Mouse (Mus musculus): Measurements from ENCODE around the gene Fzd9.
"Not testable (repeated sequence)": the region's sequence is repeated elsewhere in the genome, so short reads cannot be mapped to it uniquely, and the experiment has no call there.

The Fzd9 gene

DNA sequence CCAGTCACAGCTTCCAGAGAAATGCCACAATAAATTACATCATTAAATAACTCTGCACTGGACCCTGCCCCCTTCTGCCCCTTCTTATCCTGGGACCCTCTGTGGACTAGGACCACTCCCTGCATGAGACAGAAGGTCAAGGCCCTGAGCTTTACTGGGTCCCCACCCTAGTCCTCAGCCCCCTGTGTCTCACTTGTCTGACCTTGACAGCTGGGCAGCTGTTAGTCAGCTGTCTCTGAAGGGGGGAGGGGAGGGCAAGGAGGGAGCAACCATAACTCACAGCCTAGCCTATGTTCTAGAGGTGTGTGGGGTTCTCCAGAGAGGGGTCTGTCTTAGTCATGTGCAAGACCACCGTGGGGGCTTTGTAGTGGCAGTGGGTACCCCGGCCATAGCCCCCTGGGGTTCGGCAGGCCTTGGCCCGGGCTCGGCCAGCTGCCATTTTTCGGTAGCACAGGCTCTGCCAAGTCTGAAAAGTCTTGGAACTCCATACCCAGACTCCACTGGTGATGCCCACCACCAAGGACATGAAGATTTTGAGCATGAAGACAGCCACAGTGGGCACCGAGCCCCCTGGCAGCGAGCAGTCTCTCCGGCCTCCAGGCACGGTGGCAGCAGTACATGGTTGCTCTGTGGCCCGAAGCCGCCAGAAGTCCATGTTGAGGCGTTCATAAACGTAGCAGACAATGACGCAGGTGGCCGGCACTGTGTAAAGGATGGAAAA, 1.9 kb downstream of the Fzd9 start:
- DNase-seq (ENCODE audit: low read depth in 1 of 2, low spot score in 2 of 2): no peak

DNA sequence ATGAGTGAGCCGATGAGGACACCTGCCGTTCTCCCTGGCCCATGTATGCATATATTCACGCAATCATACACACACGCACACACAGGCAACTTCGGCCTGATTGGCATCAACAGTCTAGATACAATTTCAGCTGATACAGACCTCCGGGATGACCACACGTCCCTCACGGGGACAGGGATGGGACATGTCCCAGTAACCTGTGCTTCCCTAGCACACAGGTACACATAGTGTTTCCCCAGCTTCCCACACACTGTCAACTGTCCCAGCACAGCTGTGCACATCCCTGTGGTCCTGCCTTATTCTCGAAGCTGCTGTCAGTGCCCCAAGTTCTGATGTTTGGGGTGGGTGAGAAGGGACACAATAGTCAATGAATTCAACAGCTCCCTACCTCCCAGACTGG, 3.7 kb downstream of the Fzd9 start:
- DNase-seq (ENCODE audit: low read depth in 1 of 2, low spot score in 2 of 2): no peak

DNA sequence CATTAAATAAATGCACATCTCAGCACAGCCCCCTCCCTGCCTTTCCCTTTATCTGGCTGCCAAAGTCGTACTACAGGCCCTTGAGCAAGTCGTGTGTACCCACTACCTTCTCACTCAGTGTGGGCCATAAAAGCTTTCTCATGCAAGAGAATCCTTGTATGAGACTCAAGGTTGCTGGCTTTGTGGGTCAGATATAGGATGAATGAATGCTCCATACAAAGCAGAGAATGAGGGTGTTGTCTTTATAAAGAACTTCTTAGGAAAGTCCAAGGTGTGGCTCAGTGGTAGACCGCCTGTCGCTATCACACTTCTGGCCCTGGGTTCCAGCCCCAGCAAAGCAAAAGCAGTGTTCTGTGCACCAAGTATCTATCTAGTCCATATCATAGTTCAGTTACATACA, 4.5 kb downstream of the Fzd9 start:
- no peak for DNase-seq (ENCODE audit: low read depth in 1 of 2, low spot score in 2 of 2)

DNA sequence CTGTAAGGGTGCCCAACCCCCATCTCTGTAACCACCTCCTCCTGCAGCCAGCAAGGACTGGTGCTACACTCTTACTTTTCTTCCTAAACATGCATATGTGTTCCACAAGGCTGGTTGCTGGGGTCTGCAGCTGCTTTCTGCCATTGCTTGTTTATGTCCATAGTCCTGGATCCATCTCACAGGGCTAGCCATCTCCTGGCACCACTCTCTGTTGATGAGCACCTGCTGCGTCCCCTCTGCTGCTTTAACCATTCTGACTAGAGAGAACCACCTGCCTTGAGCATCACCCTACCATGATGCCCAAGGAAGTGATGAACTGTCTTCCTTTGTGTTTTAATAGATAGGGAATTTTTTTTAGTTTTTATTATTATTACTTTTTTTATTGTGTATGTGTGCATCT, 7.9 kb downstream of the Fzd9 start:
- no peak for DNase-seq (ENCODE audit: low read depth in 1 of 2, low spot score in 2 of 2)

DNA sequence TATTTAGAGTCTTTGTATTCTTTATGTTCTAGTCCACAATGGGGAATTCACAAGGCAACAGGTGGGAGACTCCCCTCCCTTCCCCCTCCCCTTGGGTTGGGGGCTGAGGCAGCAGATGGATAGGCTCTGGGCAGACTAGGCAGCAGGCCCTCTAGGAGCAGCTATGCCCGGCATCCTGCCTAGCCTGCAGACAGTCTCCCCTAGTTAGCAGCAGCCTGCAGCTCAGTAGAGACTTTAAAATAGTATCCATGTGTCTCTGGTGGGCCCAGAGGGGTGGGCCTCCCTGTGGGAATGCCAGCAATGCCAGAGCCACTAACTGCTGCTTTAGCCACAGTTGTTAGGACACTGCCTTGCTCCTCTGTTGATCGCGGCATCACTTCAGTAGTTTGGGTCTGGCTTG, 8.4 kb downstream of the Fzd9 start:
- no peak for DNase-seq (ENCODE audit: low read depth in 1 of 2, low spot score in 2 of 2)

DNA sequence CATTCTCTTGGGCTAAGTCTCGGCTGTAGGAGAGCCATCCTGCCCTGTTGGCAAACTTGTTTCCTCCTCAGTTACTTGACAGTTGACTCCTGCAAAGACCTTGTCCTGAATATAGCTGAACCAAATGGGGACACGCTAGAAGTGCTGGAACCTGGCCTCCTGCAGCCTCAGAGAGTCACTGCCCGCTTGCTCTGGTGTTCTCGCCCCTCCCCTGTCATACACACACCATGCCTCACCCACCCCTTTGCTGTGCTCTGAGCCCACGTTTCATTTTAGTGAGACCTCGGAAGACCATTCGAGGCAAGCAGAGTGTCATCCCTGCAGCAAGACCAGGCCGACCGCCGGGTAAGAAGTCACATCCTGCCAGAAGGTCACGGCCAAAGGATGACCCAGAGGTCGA, 8.9 kb downstream of the Fzd9 start:
- DNase-seq (ENCODE audit: low read depth in 1 of 2, low spot score in 2 of 2): no peak

DNA sequence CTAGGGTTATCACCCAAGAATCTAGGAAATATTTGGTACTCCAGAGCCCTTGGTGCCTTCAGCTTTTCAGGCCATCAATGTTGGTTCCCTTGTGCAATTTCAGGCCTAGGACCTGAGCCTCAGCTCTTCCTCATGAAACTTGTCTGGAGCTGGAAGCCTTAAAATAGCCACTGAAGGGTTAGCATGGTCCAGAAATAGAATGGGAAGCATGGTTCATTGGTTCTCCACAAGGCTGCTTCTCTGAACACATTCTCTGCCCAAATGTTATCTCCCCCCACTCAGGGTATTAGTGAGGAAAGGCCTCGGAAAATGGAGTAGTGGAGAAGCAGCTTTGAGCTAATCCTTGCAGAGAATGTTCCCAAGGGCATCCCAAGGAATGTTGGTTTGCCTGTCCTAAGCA, 9.6 kb downstream of the Fzd9 start:
- DNase-seq (ENCODE audit: low read depth in 1 of 2, low spot score in 2 of 2): no peak

DNA sequence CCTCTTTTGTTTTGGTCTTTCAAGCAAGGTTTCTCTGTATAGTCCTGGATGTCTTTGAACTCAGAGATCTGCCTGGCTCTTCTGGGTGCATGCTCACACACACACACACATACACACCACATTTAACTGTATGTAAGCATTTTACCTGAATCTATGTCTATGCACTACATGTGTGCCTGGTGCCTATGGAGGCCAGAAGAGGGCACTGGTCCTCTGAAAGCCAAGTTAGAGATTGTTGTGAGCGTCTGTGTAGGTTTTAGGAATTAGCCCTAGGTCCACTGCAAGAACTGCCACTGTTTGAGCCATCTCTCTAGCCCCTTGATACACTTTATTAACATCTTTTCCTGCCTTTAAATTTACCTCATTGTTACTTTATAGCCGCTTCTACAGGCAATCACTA, 12.2 kb downstream of the Fzd9 start:
- no peak for DNase-seq (ENCODE audit: low read depth in 1 of 2, low spot score in 2 of 2)

DNA sequence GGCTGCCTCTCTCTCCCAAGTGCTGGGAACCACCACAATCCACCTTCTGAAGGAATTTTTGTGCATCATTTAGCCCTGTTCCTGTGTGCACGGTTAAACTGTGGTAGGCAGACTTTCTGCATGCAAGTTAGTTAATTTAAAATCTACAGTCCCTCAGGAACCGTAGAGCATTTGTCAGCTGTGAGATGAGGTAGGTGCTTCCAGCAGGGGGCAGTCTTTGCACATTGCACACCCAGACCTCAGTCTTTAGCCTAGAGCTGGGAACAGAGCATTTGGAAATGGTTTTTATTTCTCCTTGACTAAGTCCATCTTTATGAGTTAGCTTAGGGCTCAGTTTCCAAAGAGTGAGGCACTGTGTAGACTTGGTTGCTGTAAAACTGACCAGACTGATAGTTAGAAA, 14.5 kb downstream of the Fzd9 start:
- DNase-seq (ENCODE audit: low read depth in 1 of 2, low spot score in 2 of 2): no peak

DNA sequence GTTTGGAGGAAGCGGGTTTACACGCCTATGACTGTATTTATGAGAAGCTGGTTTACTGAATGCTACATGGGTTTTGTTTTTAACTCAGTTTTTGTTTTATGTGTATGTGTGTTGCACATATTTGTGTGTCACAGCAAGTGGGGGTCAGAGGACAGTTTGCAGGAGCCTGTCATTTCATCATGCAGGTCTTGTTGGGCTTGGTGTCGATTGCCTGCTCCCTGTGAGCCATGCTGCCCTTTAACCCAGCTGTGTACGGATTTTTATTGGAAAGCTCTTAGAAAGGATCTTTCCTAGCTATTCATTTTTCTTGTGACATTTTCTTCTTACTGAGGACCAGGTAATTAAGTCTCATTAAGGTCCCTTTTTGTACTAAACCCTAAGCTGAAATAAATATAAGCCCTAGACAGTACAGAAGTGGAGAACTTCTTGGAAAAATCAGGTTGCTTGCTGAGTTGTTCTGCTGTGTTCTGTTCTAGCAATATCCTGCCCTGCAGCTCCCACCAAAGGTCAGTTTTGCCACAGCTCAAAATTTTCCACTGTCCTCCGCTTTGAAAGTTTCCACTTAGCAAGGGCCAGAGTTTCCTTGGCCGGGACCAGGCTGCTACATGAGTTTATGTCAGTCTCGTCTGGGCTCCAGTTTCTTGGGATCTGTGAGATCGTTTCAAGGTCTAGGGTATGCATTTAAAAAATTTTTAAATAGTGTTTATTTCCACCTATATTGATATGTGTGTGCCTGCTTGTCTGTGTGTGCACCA, 17.7 kb downstream of the Fzd9 start:
- DNase-seq (ENCODE audit: low read depth in 1 of 2, low spot score in 2 of 2): no peak

DNA sequence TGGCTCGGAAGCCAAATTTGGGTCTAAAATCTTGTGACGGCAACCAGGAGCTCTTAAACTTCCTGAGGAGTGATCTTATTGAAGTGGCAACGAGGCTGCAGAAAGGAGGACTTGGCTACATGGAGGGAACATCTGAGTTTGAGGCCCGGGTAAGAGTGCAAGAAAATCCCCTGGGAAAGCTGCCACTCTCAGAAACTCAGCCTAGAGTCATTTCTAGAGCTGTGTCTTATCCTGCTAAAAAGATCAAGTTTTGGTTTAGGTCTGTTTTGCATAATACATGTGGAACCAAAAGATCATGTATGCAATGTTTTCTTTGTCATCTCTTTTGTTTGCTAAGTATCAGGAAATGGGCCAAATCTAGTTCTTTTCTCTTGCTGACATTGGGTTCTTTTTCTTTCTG, 20.8 kb downstream of the Fzd9 start:
- no peak for DNase-seq (ENCODE audit: low read depth in 1 of 2, low spot score in 2 of 2)

DNA sequence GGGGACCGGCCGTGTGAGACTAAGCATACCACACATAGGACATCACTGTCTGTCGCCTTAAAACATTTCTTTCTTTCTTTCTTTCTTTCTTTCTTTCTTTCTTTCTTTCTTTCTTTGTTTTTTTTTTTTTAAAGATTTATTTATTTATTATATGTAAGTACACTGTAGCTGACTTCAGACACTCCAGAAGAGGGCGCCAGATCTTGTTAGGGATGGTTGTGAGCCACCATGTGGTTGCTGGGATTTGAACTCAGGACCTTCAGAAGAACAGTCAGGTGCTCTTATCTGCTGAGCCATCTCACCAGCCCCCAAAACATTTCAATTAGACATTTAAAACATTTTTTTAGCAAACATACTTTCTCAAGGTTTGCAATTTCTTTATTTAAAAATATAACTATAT, 25.2 kb downstream of the Fzd9 start:
- DNase-seq (ENCODE audit: low read depth in 1 of 2, low spot score in 2 of 2): not testable (repeated sequence)

DNA sequence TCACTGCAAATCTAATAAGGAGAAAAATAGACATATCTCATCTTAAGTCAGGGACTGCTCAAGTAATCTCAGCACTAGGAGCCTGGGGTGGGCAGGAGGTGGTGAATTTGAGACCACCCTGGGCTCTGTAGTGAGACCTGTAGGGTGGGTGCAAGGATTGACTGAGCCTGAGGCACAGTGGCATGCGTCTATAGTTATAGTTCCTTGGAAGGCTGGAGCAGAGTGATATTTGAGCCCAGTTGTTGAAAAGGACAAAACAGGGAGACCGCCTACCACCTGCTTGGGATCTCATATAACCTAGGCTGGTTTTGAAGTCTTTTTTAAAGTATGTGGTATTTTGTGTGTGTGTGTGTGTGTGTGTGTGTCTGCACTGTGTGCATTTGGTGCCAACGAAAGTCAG, 26.9 kb downstream of the Fzd9 start:
- DNase-seq (ENCODE audit: low read depth in 1 of 2, low spot score in 2 of 2): no peak

DNA sequence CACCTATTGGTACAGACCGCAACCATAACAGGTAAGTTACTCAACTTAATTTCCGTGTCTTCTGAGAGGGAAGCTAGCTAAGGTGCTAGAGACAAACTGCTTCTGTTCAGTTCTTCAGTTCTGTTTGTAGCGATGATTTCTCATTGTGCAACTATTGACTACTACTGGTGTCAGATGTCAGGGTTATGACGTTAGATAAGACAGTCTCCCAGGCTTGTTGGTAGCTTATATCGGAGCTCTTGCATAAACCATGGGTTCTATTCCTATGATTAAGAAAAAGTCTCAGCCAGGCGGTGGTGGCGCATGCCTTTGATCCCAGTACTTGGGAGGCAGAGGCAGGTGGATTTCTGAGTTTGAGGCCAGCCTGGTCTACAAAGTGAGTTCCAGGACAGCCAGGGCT, 29.0 kb downstream of the Fzd9 start:
- DNase-seq (ENCODE audit: low read depth in 1 of 2, low spot score in 2 of 2): no peak

DNA sequence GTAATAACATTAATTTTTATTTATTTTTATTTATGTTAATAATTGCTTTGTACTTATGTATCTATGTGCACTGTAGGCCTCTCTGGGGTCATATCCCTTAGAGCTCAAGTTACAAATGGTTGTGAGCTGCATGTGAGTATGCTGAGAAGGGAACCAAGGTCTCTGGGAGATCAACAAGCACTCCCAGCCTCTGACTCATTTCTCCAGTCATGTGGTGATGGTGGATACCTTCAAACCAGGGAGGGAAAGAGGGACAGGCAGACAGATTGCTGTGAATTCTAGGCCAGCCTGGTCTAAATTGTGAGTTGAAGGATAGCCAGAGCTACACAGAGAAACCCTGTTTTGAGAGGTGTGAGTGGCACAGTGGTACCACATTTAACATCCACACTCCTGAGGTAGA, 30.1 kb downstream of the Fzd9 start:
- no peak for DNase-seq (ENCODE audit: low read depth in 1 of 2, low spot score in 2 of 2)

DNA sequence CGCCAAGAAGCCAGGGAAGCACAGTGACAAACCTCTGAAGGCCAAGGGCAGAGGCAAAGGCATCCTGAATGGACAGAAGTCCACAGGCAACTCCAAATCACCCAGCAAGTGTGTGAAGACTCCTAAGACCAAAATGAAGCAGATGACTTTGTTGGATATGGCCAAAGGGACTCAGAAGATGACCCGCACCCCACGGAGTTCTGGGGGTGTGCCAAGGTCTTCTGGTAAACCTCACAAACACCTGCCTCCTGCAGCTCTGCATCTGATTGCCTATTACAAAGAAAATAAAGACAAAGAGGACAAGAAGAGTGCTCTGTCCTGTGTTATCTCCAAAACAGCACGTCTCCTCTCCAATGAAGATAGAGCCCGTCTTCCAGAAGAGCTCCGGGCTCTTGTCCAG, 34.2 kb downstream of the Fzd9 start:
- DNase-seq (ENCODE audit: low read depth in 1 of 2, low spot score in 2 of 2): no peak

DNA sequence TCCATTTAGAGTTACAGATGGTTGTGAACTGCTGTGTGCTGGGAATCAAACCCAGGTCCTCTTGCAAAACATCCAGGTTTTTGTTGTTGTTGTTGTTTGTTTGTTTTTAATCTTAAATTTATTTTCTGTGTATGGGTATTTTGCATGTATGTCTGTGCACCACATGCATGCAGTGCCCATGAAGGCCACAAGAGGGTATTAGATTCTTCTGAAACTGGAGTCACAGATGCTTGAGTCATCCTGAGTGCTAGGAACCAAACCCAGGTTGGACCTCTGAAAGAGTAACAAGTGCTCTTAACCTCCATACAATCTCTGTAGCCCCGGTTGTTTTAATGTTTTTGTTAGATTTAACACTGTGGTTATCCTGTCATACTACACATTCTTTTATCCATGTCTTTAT, 42.8 kb downstream of the Fzd9 start:
- DNase-seq (ENCODE audit: low read depth in 1 of 2, low spot score in 2 of 2): no peak

DNA sequence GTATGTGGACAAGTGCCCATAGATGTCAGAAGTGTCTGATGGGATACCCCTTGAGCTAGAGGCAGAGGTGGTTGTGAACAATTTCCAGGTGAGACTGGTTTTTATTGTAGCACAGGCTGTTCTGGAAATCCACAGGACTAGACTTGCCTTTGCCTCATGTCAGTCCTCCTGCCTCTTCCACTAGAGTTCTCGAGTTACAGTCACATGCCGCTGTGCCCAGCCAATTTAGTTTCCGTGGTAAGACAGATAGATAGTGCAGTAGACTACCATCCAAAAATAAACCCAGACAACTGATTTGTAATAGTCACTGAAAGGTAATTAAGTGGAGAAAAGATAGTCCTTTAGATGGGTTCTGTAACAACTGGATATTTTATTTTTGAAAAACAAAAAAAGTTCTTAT, 48.3 kb downstream of the Fzd9 start:
- DNase-seq (ENCODE audit: low read depth in 1 of 2, low spot score in 2 of 2): no peak

Measured in monocyte, adult 2 months (primary cell).